ENCODE assay signal across 19 mouse cellular contexts in genomic region chr3:108788455-108788794, GRCm38 (mm10). TPM values are rescaled to one million over a fixed set of nuclear protein-coding genes. Genes with fewer than 3 reads are reported as not detected.
DNase-seq lines count a peak whose midpoint lies in the region; ATAC-seq and TF ChIP-seq lines count a peak whose summit lies in the region.
"Had no signal": no experiment of that assay in that cellular context is flagged by ENCODE, and none has a peak within 500 bp of the region (broad histone marks: within the 10 kb centered on the region; RNA-seq: fewer than 3 reads in every experiment).

No protein-coding gene starts in this region.

- H3K9ac ChIP-seq in liver, postnatal 0 days (replicated peaks): no peak overlapping the region
- H3K9ac ChIP-seq in liver, embryonic 12.5 days: no peak overlapping the region
- H3K9ac ChIP-seq in intestine, embryonic 16.5 days (ENCODE audit: low read depth, low read length): no peak overlapping the region
- H3K9ac ChIP-seq in kidney, embryonic 15.5 days: no peak overlapping the region
- H3K9ac ChIP-seq in limb, embryonic 13.5 days: no peak overlapping the region
- H3K9ac ChIP-seq: forebrain, embryonic 12.5 days; heart, embryonic 12.5 days; hindbrain, embryonic 12.5 days; neural tube, embryonic 12.5 days had no signal

- no peak for TF ChIP-seq CTCF in liver, postnatal 0 days (IDR thresholded peaks at IDR 0.05; ENCODE audit: low read depth)

- peak overlapping the region; percentile 5; the same call in 1 of the 2 replicates for H3K27ac ChIP-seq in liver, postnatal 0 days (ENCODE audit: low read depth)
- H3K27ac ChIP-seq in liver, embryonic 12.5 days: no peak overlapping the region
- H3K27ac ChIP-seq in intestine, embryonic 16.5 days (ENCODE audit: low read length): no peak overlapping the region; the same call in 1 of the 2 replicates
- no peak overlapping the region for H3K27ac ChIP-seq in kidney, embryonic 15.5 days
- H3K27ac ChIP-seq in limb, embryonic 13.5 days: peak overlapping the region; percentile 29; the same call in 1 of the 2 replicates
- H3K27ac ChIP-seq: embryonic facial prominence, embryonic 10.5 days; forebrain, embryonic 12.5 days; gastrocnemius, adult 2 months; hindbrain, embryonic 12.5 days; neural tube, embryonic 12.5 days had no signal

- H3K27me3 ChIP-seq in liver, postnatal 0 days (ENCODE audit: insufficient read depth, low read length): no peaks in the 10 kb centered on the region
- H3K27me3 ChIP-seq in liver, embryonic 12.5 days (replicated peaks): no peaks in the 10 kb centered on the region
- no peaks in the 10 kb centered on the region for H3K27me3 ChIP-seq in intestine, embryonic 16.5 days (replicated peaks; ENCODE audit: control insufficient read depth, insufficient read depth, low read length)
- no peaks in the 10 kb centered on the region for H3K27me3 ChIP-seq in kidney, embryonic 15.5 days
- H3K27me3 ChIP-seq in limb, embryonic 13.5 days: no peaks in the 10 kb centered on the region
- H3K27me3 ChIP-seq: forebrain, embryonic 12.5 days; heart, embryonic 12.5 days; hindbrain, embryonic 12.5 days; neural tube, embryonic 12.5 days had no signal

- H3K36me3 ChIP-seq in liver, postnatal 0 days (replicated peaks; ENCODE audit: insufficient read depth, low read length): peaks cover 4% of the 10 kb centered on the region; the same call in 1 of the 2 replicates
- peaks cover 11% of the 10 kb centered on the region for H3K36me3 ChIP-seq in liver, embryonic 12.5 days
- H3K36me3 ChIP-seq in intestine, embryonic 16.5 days (ENCODE audit: control insufficient read depth, insufficient read depth, low read length): 0 out of 2 replicates have a peak, but pooled peaks cover 2% of the 10 kb centered on the region
- peaks cover 13% of the 10 kb centered on the region for H3K36me3 ChIP-seq in kidney, embryonic 15.5 days
- H3K36me3 ChIP-seq in limb, embryonic 13.5 days: peaks cover 12% of the 10 kb centered on the region
- H3K36me3 ChIP-seq: neural tube, embryonic 12.5 days had no signal

- WGBS in liver, postnatal 0 days (ENCODE audit: insufficient replicate concordance): 72% methylated on average over 4 of the region's 4 CpGs
- WGBS in liver, embryonic 12.5 days (ENCODE audit: insufficient replicate concordance): 70% methylated on average over 4 of the region's 4 CpGs
- WGBS in intestine, embryonic 16.5 days: 69% methylated on average over 4 of the region's 4 CpGs
- 80% methylated on average over 4 of the region's 4 CpGs for WGBS in kidney, embryonic 15.5 days
- 80% methylated on average over 4 of the region's 4 CpGs for WGBS in limb, embryonic 13.5 days

- peak; percentile 62; the same call in 1 of the 2 replicates for ATAC-seq in liver, postnatal 0 days
- no peak for ATAC-seq in liver, embryonic 12.5 days
- ATAC-seq in intestine, embryonic 16.5 days: peak; percentile 73
- ATAC-seq in kidney, embryonic 15.5 days (replicated peaks; ENCODE audit: low FRiP score): 0 out of 2 replicates have a peak, but pooled peaks have one; percentile 46
- no peak for ATAC-seq in limb, embryonic 13.5 days (ENCODE audit: low FRiP score, low read depth)

- no peak overlapping the region for H3K4me2 ChIP-seq in liver, postnatal 0 days (ENCODE audit: low read depth, low read length)
- no peak overlapping the region for H3K4me2 ChIP-seq in liver, embryonic 12.5 days
- peak overlapping the region; percentile 19; the same call in 1 of the 2 replicates for H3K4me2 ChIP-seq in intestine, embryonic 16.5 days (ENCODE audit: low read depth, low read length)
- no peak overlapping the region for H3K4me2 ChIP-seq in kidney, embryonic 15.5 days
- H3K4me2 ChIP-seq in limb, embryonic 13.5 days (replicated peaks): no peak overlapping the region
- H3K4me2 ChIP-seq: forebrain, embryonic 12.5 days; heart, embryonic 12.5 days; hindbrain, embryonic 12.5 days; neural tube, embryonic 12.5 days had no signal

- no peaks in the 10 kb centered on the region for H3K9me3 ChIP-seq in liver, postnatal 0 days (ENCODE audit: low read length)
- no peaks in the 10 kb centered on the region for H3K9me3 ChIP-seq in liver, embryonic 12.5 days (replicated peaks)
- no peaks in the 10 kb centered on the region for H3K9me3 ChIP-seq in intestine, embryonic 16.5 days (ENCODE audit: control insufficient read depth, low read length)
- H3K9me3 ChIP-seq in kidney, embryonic 15.5 days (replicated peaks): 0 out of 2 replicates have a peak, but pooled peaks cover 5% of the 10 kb centered on the region
- H3K9me3 ChIP-seq in limb, embryonic 13.5 days: peaks cover 14% of the 10 kb centered on the region

- TF ChIP-seq EP300 in liver, postnatal 0 days (IDR thresholded peaks at IDR 0.05; ENCODE audit: low read depth): no peak

- H3K4me3 ChIP-seq in liver, postnatal 0 days (ENCODE audit: low read depth, low read length): no peak overlapping the region
- H3K4me3 ChIP-seq in liver, embryonic 12.5 days: no peak overlapping the region
- no peak overlapping the region for H3K4me3 ChIP-seq in intestine, embryonic 16.5 days (ENCODE audit: low read length)
- H3K4me3 ChIP-seq in kidney, embryonic 15.5 days (replicated peaks): no peak overlapping the region
- H3K4me3 ChIP-seq in limb, embryonic 13.5 days: no peak overlapping the region
- H3K4me3 ChIP-seq: embryonic facial prominence, embryonic 10.5 days; forebrain, embryonic 12.5 days; gastrocnemius, adult 2 months; heart, embryonic 12.5 days; hindbrain, embryonic 12.5 days; neural tube, embryonic 12.5 days had no signal

- no peak for DNase-seq in liver, postnatal 0 days
- DNase-seq in adrenal gland, postnatal 36 days: no peak
- no peak for DNase-seq in adrenal gland, postnatal 4 days (ENCODE audit: low spot score in 2 of 2)
- DNase-seq: adrenal gland, adult 2 months; cerebellum, adult 9-10 months; gastrocnemius, adult 2 months; heart, postnatal 14 days; thymus, postnatal 25 days had no signal

- H3K4me1 ChIP-seq in liver, postnatal 0 days (ENCODE audit: insufficient read depth): 0 out of 2 replicates have a peak, but pooled peaks cover 5% of the 10 kb centered on the region
- peaks cover 3% of the 10 kb centered on the region; the same call in 1 of the 2 replicates for H3K4me1 ChIP-seq in liver, embryonic 12.5 days
- H3K4me1 ChIP-seq in intestine, embryonic 16.5 days (ENCODE audit: control insufficient read depth, insufficient read depth, low read length): peaks cover 3% of the 10 kb centered on the region; the same call in 1 of the 2 replicates
- peaks cover 7% of the 10 kb centered on the region for H3K4me1 ChIP-seq in kidney, embryonic 15.5 days
- peaks cover 53% of the 10 kb centered on the region for H3K4me1 ChIP-seq in limb, embryonic 13.5 days
- H3K4me1 ChIP-seq: forebrain, embryonic 12.5 days; hindbrain, embryonic 12.5 days had no signal

RNA-seq across cellular contexts. Expression of gene Aknad1, which starts 49.0 kb away (rescaled TPM):
- polyA plus RNA-seq in liver, postnatal 0 days (2015; fragmentation: Nextera tagmentation; extraction: Ambion mirVana): 0.06 and 0.13 TPM in 2 replicates
- 0.24 and 0.37 TPM in 2 replicates for polyA plus RNA-seq in liver, embryonic 12.5 days (2016; fragmentation: Nextera tagmentation; extraction: Ambion mirVana)
- 0.21 and 0.50 TPM in 2 replicates for polyA plus RNA-seq in intestine, embryonic 16.5 days (2015; fragmentation: Nextera tagmentation; extraction: Ambion mirVana)
- polyA plus RNA-seq in kidney, embryonic 15.5 days (2015; fragmentation: Nextera tagmentation; extraction: Ambion mirVana): 0.05 and 0.10 TPM in 2 replicates
- 1.8 TPM in 2 replicates for polyA plus RNA-seq in limb, embryonic 13.5 days (2015; fragmentation: Nextera tagmentation; extraction: Ambion mirVana)
- not detected for total RNA-seq in adrenal gland, postnatal 36 days (2021)
- total RNA-seq in adrenal gland, postnatal 4 days (2021): under 1 TPM in 1 of 2 experiments, not detected in 1; 0.08 TPM
- total RNA-seq: adrenal gland, adult 2 months; common myeloid progenitor, adult 5-6 weeks; monocyte, adult 5-6 weeks had no signal
- polyA plus RNA-seq: adrenal gland, adult 2 months; forebrain, embryonic 12.5 days; heart, embryonic 12.5 days had no signal

RNA-seq across cellular contexts. Expression of gene Stxbp3, which starts 51.9 kb away (rescaled TPM):
- 18.1 and 19.3 TPM in 2 replicates for polyA plus RNA-seq in liver, postnatal 0 days (2015; fragmentation: Nextera tagmentation; extraction: Ambion mirVana)
- 21.1 and 24.3 TPM in 2 replicates for polyA plus RNA-seq in liver, embryonic 12.5 days (2016; fragmentation: Nextera tagmentation; extraction: Ambion mirVana)
- polyA plus RNA-seq in intestine, embryonic 16.5 days (2015; fragmentation: Nextera tagmentation; extraction: Ambion mirVana): 49.6 and 52.1 TPM in 2 replicates
- 34.9 and 35.6 TPM in 2 replicates for polyA plus RNA-seq in kidney, embryonic 15.5 days (2015; fragmentation: Nextera tagmentation; extraction: Ambion mirVana)
- 38.6 and 38.8 TPM in 2 replicates for polyA plus RNA-seq in limb, embryonic 13.5 days (2015; fragmentation: Nextera tagmentation; extraction: Ambion mirVana)
- 10 to 100 TPM; 48.9 to 61.5 TPM for total RNA-seq in adrenal gland, postnatal 36 days (2021)
- 10 to 100 TPM; 48.6 to 51.5 TPM for total RNA-seq in adrenal gland, postnatal 4 days (2021)

Comparison
In these comparisons a context has a peak if more than half of its experiments do, and no peak if none do; other contexts are left out.
1. ATAC-seq: peak in liver, postnatal 0 days (single experiment), intestine, embryonic 16.5 days (single experiment) and kidney, embryonic 15.5 days (single experiment); none in liver, embryonic 12.5 days (single experiment) and limb, embryonic 13.5 days (single experiment).
2. H3K27ac ChIP-seq: peak in liver, postnatal 0 days (single experiment) and limb, embryonic 13.5 days (single experiment); none in liver, embryonic 12.5 days (single experiment), intestine, embryonic 16.5 days (single experiment) and kidney, embryonic 15.5 days (single experiment).